Mouse (Mus musculus): ENCODE measurements around the gene Cap1. TPM values are rescaled to one million over a fixed set of nuclear protein-coding genes. Genes with fewer than 3 reads are reported as not detected.

Gene Cap1
- total RNA-seq, 2 experiments from 2014 or later = 46.3 to 52.7 TPM

GRCm38 (mm10) chr4:122887336-122887735, 1.5 kb upstream of the Cap1 start:
- no peak for DNase-seq

- no peak for DNase-seq
Observed at GRCm38 (mm10) chr4:122886579-122887254, 861 bp upstream of the Cap1 start.

GRCm38 (mm10) chr4:122884481-122885340, 1.1 kb downstream of the Cap1 start:
- peak; percentile 36 to 51 for DNase-seq

GRCm38 (mm10) chr4:122884051-122884450, 1.8 kb downstream of the Cap1 start:
- DNase-seq = no peak

- no peak for DNase-seq
Observed at GRCm38 (mm10) chr4:122883294-122883693, 2.6 kb downstream of the Cap1 start.

- DNase-seq = no peak
Observed at GRCm38 (mm10) chr4:122882544-122882943, 3.3 kb downstream of the Cap1 start.

GRCm38 (mm10) chr4:122878333-122879070, 7.4 kb downstream of the Cap1 start:
- DNase-seq = peak; percentile 51 to 57

- no peak for DNase-seq
Observed at GRCm38 (mm10) chr4:122873512-122873911, 12.3 kb downstream of the Cap1 start.

- DNase-seq = no peak
Observed at GRCm38 (mm10) chr4:122873003-122873402, 12.9 kb downstream of the Cap1 start.

- DNase-seq = no peak
Observed at GRCm38 (mm10) chr4:122871989-122872388, 13.9 kb downstream of the Cap1 start.

- DNase-seq = no peak
Observed at GRCm38 (mm10) chr4:122871269-122871668, 14.6 kb downstream of the Cap1 start.

- DNase-seq = no peak
Observed at GRCm38 (mm10) chr4:122870741-122871140, 15.1 kb downstream of the Cap1 start.

GRCm38 (mm10) chr4:122870027-122870426, 15.8 kb downstream of the Cap1 start:
- no peak for DNase-seq

- no peak for DNase-seq
Observed at GRCm38 (mm10) chr4:122868041-122868440, 17.8 kb downstream of the Cap1 start.

- DNase-seq = no peak
Observed at GRCm38 (mm10) chr4:122861836-122862235, 24.0 kb downstream of the Cap1 start.

- DNase-seq = peak in 1 of 2 experiments; percentile 24
Observed at GRCm38 (mm10) chr4:122859096-122859674, 26.7 kb downstream of the Cap1 start.

GRCm38 (mm10) chr4:122857909-122858308, 27.9 kb downstream of the Cap1 start:
- DNase-seq = no peak

GRCm38 (mm10) chr4:122854770-122855169, 31.1 kb downstream of the Cap1 start:
- DNase-seq = no peak

- DNase-seq = peak in 1 of 2 experiments; percentile 45
Observed at GRCm38 (mm10) chr4:122853691-122854090, 32.2 kb downstream of the Cap1 start.

- no peak for DNase-seq
Observed at GRCm38 (mm10) chr4:122851535-122851934, 34.3 kb downstream of the Cap1 start.

- DNase-seq = peak; percentile 39 to 63
Observed at GRCm38 (mm10) chr4:122848150-122848621, 37.7 kb downstream of the Cap1 start.

GRCm38 (mm10) chr4:122838416-122838815, 47.4 kb downstream of the Cap1 start:
- DNase-seq = no peak

Data from heart, adult 18-20 months (tissue).